Mouse (Mus musculus) CH12F3 (cell line): ENCODE results near the gene Hs6st3.
"Not testable (repeated sequence)": the region's sequence is repeated elsewhere in the genome, so short reads cannot be mapped to it uniquely, and the experiment has no call there.

ENCODE experiments used
- in situ Hi-C: fragments of 300-500 bp; cut with MboI; formaldehyde crosslinking; loops from 2 replicates; pipeline ENCODE4 v1.14.3; 2020; ENCODE audit warnings: low sequenced_read_pairs

Hs6st3 gene

DNA sequence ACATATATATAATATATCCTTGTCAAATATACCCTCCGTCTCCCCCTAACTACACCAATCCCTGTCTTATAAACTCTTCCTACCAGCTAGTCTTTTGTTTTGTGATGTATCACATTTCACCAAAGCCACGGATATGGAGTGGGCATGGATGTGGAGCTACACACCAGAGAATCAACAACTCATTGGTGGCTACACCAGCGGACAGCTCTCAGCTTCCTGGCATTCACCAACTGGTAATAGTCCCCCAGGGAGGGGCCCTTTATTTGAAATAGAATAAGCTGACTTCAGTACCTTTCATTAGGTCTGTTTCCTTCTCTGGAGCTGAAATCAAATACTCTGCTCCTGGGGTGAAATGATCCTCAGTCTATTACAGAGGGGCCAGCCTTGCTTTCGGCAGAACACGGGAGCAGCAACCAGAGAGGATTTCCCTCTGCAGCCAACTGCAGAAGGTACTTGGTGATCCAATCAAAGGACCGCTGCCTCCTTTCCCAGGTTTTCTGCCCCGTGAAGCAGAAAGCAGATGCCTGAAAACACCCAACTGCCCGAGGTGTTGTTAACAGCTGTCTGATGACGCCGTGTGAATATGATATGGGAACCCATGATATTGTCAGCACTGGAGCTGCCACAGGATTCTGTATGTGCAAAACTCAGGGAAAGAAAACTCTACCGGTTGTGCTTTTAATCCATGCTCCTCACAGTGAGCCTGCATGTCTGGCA lies 271.4 kb downstream of the Hs6st3 start:
- in situ Hi-C loops: no loop called here

DNA sequence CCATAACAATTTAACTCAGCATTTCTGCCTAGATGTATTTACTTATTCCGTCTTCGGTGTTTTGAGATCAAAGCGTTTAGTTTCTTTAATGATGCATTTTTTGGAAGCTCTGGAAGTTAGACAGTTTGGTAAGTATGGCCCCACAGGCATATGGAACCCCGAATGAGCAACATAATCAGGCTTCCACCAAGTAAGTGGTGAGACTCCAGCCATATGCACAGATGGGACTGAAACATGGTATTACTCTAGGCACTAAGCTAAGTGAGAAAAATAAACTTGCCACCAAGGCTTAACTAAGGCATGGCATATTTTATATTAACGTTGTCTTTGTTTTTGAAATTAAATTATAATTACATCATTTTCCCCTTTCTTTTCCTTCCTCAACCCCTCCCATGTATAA lies 284.8 kb downstream of the Hs6st3 start:
- in situ Hi-C loops: no loop called here

- in situ Hi-C loops: no loop called here
Measured at GRCm38 (mm10) chr14:119450471-119450870, 312.3 kb downstream of the Hs6st3 start.

DNA sequence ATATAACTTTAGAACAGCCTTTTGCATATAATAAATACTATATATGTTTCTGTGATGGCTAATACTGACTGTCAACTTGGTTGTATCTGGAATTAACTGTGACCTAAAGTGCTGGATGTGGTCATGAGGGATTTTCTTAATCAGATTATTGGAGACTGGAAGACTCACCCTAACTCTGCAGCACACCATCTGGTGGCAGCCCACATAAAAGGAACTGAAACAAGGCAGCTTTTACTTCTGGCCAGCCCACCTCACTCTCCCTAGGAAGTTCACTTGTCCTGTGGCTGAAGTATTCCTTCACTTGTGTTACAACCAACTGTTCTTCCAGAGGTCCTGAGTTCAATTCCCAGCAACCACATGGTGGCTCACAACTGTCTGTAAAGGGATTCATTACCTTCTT lies 313.5 kb downstream of the Hs6st3 start:
- in situ Hi-C loops: no loop called here

GRCm38 (mm10) chr14:119452382-119452781 lies 314.2 kb downstream of the Hs6st3 start:
- in situ Hi-C loops: no loop called here

DNA sequence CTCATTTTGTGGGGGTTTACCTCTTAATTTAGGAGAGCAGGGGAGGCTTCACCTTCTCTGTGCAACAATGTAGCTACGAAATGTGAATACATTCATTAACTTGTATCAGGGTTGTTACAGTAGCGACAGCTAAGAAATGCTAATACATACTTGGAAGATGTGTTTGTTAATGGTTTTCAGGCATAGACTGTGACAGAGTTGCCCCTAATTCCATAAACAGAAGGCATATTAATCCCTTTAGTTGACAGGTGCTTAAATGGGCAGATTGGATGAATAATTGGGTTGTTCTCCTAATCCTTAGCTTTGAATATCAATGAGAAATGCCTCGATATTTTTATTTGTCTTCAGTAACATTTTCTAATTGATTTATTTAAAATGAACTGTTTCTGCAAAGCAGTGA lies 314.7 kb downstream of the Hs6st3 start:
- in situ Hi-C loops: no loop called here

DNA sequence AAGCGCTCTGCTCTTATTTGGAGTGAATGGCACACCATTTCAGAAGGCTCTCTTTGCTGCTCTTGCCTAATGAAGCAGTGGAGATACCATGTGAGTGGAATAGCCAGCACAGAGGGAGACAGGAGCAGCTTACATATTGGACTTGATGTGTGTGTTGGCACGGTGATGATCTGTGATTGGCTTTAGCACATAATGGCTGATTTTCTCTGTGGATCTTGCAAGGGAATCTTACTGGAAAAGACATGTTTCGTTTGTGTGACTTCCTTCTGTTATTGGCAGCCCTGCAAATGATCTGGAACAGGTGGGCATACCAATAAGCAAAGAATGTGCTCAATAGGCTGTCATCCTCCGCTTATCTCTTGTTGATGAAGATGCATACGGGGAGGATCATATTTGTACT lies 326.2 kb downstream of the Hs6st3 start:
- in situ Hi-C loops: no loop called here

DNA sequence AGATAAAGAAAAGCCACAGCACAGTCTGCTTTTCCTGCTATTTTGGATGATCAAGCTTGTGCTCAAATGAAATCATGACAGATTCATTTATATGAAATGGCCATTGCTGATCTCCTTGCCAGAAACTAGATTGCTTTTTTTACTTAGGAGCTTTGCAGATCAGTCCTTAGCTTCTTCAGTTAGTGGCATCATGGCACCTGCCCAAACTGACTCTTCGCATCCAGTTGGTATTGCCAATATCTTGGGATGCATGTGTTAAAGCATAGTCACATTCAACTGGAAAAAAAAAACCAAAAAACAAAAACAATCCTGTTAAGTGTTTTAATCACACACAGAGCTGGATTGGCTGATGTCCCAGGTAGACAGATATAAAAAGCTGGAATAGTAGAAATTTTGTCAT lies 326.7 kb downstream of the Hs6st3 start:
- in situ Hi-C loops: no loop called here

DNA sequence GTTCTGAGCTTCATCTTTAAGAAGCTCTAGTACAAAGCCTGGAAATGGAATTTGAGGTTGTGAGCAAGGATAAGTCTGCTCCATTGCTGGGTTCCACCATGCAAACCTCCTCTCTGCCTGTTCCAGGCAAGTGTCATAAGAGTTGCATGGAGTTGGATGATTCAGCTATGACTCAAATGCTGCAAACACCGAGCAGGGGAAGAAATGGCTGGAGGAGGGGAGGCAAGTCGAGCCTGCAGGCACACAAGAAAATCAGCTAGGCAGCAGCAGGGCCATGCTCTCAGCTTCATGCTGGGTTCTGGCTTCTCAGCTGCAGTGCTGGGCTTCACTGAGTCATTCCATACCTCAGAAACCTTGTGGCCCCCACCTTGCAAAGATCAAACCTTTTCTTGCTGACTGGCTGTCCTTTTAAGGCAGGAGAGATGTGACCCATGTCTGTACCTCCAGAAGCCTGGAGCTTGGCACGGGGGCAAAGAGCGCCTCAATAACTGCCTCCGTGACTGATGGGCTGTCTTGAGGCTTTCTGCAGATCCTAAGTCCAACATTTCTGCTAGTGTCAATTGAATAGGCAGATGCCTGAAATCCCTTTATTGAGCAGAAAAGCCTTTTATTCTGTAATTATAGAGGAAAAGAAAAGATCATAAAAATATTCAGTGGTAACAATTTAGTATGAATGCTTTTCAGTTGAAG lies 328.9 kb downstream of the Hs6st3 start:
- in situ Hi-C loops: no loop called here

DNA sequence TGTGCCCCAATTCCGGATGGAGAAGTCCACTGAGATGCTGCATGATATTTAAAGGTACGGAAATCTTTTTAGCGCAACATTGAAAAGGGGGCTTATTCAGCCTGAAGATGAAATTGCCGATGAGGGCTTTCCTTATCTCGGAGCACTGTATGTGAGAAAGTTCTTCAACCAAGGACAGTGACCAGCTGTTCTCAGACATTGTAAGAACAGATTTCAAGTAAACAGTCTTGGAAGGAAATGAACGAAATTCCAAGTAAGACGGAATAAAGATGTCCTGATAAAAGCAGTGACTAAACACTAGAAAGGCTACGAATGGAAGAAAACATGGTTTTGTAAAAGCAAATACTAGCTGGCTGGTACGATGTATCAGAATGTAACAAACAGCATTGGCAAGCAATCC lies 338.4 kb downstream of the Hs6st3 start:
- in situ Hi-C loops: no loop called here

DNA sequence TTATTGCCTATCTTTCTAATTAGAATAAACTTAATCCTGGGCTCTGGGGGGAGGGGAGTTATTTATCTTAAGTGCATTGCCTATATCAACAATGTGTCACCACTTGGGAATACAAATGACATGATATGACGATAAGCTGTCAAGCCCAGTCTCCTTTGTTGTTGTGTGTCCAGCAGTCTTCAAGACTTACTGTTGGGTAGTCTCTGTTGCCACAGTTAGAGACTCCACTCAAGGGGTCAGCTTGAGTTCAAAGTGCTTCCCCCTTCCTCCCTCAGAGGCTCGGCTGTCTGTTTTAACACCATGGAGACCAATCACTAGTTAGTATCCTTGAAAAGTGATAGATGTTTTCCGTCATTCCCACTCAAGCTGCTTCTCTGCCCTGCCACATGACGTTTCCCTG lies 339.7 kb downstream of the Hs6st3 start:
- in situ Hi-C loops: no loop called here

DNA sequence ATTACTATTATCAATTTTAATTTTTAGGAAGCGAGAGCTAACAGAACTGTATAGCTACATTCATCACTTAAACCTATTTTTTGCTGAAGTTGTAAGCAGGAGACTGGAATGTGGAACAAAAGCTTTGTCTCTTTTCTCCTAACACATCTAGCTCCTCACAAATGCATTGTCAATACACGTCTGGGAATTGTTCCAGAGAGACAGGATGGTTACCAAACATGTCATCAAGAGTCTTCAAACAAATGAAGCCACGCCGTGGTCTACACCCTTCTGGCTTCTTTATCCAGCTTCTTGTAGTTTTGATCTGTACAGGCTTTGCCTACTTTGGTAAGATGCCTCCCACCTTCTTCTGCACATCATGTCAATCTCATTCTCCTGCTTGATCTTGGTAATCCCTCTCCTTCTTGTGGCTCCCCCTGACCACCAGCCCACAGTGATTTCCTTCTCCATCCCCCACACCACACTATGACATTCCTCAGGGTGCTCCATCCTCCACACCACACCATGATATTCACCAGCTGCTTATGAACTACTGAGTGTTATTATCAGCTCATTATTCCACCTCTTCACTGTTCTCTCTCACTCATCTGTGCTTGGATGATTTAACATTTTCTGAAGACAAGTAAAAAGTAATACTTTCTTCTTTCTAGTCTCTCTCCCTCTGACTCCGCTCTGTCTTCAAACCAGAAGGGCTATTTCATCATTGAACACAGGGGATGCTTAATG lies 351.0 kb downstream of the Hs6st3 start:
- in situ Hi-C loops: no loop called here

DNA sequence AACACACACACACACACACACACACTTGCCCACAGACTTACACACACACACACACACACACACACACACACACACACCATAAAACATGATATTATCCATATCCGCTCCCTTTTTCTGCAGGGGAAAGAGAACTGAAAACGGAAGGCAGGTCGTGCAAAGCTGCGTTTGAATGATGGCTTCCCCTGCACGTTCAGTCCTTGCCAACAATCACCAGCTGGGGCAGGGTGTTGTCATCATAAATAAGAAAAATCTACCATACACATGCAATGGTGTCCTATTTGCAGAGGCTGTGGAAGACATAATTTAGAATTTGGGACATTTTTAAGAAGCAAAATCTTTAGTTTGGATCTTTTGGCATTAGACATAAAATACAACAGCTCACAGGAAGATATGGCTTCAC lies 382.5 kb downstream of the Hs6st3 start:
- in situ Hi-C loops: no loop called here

DNA sequence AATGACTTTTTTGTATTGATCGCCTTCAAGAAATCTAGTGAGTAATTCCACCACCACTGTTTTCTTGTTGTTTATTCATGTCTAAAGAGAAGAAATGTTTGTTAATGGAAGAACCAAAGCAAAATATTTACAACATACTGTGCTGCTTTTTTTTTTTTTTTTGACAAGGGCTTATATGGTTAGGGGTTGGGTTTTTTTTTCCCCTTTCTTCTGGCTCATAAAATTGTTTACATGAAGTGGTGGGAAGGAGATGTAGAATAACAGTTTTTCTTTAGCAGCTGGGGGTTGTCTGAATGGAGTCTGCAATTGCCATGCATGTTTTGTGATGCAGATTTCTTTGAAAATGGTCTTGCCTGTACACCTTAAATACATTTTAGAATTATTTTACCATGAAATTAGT lies 382.9 kb downstream of the Hs6st3 start:
- in situ Hi-C loops: no loop called here

DNA sequence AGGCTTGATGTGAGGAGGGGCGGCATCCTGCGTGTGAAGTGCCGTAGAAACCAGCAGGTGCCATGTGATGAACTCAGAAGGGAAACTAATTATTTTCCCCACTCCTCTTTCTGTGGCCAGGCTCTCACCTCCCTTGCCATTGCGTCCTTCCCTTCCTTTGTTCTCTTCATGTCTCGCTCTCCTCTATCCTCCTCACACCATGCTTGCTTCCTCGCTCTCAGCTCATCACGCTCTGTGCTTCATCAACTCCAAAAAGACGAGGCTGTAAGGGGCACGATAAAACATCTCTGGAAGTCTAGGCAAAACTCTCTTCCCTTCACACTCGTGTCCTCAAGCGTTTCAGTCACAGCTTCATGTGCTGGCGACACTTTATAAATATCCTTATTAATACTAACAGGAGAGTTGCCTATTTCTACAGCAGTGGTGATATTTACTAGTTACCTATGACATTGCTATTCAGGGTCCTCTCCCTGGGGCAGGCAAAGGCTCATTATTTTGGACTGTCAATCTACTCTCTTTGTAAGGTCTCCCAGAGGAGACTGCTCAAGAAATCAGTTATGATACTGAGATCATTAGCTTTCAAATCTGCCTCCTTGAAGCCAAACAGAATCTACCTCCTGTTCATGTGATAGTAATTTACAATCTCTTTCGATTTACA lies 394.9 kb downstream of the Hs6st3 start:
- in situ Hi-C loops: no loop called here

GRCm38 (mm10) chr14:119540505-119540904 lies 402.4 kb downstream of the Hs6st3 start:
- in situ Hi-C loops: no loop called here

- in situ Hi-C loops: no loop called here
Measured at GRCm38 (mm10) chr14:119544596-119544995, 406.5 kb downstream of the Hs6st3 start.

- in situ Hi-C loops: no loop called here
Measured at GRCm38 (mm10) chr14:119558356-119558755, 420.2 kb downstream of the Hs6st3 start.

- in situ Hi-C loops: no loop called here
Measured at GRCm38 (mm10) chr14:119582039-119582508, 443.9 kb downstream of the Hs6st3 start.

DNA sequence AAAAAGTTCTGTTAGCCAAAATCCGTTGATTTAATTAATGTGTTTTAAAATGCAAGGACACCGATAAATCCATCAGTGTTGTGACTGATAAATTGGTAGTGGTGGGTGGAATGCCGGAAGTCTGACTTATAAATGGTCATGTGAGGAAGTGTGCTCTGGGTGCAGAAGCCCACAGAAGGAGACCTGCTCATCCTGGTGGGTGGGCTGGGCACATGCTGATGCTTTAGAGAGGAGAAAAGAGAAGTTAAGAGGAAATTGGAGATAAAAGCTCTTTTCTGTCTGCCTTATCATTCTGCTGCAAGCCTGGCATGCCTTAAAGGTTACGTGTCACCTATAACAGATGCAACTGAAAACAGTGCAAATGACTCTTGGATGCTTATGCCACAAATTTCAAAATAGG lies 446.9 kb downstream of the Hs6st3 start:
- in situ Hi-C loops: no loop called here

- in situ Hi-C loops: not testable (repeated sequence)
Measured at GRCm38 (mm10) chr14:119587365-119587764, 449.2 kb downstream of the Hs6st3 start.
